Mouse (Mus musculus) bone marrow macrophage, adult 2 months (primary cell): ENCODE measurements around the gene Pip5k1c.

Experiments used
- CTCF ChIP-seq: IDR thresholded peaks from 2 replicates; pipeline ENCODE4 v1.5.1; 2012; ENCODE audit warnings: low read depth, mild to moderate bottlenecking, low read length, moderate library complexity
- POLR2A ChIP-seq: IDR thresholded peaks from 2 replicates; pipeline ENCODE4 v1.6.1; 2012; ENCODE audit warnings: mild to moderate bottlenecking, low read depth, low read length, borderline replicate concordance

DNA sequence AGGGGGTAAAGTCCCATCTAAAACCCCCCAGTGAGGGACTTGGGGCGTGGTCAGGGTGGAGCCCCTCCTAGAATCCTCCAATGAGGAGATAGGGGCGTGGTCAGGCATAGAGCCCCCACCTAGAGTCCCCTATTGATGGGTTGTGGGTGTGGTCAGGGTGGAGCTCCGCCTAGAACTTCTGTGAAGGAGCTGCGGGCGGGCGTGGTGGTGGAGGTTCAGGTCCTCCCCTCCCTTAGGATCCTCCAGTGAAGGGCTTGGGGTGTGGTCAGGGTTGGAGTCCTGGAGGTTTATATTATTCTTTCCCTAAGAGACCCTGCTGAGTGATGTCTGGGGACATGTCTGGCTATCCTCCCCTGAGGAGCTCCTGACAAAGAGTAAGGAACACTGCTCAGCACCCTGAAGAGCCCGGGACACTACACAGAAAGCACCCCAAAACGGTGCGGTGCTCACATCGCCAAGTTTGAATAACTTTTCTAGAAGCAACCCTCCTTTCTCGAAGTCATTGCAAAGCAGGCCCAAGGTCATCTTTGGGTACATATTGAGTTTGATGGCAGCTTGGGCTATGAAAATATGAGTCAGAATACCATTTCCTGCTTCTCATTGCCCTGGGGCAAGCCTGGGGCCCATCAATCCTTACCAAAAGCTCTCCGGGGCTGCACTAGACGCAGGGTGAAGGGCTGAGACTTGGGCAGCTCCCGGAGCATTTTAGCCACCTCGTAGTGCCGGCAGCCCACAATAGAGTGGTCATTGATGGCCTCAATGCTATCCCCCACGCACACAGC, 48.0 kb downstream of the Pip5k1c start:
- TF ChIP-seq CTCF (no peak), POLR2A (no peak)
